Mouse (Mus musculus): ENCODE results near the gene Emc8. TPM values are rescaled to one million over a fixed set of nuclear protein-coding genes. Genes with fewer than 3 reads are reported as not detected.
A peak's percentile ranks its signal among the peaks of the same experiment; 100 is the strongest.

Gene Emc8
- total and polyA plus RNA-seq, 2 experiments from 2014 or later = 45.4 to 134 TPM

- Histone ChIP-seq H3K27ac (ENCODE audit: low read depth) (no peak overlapping the region), H3K4me3 (ENCODE audit: low read depth, low read length) (no peak overlapping the region)
- TF ChIP-seq CTCF (IDR thresholded peaks at IDR 0.05; ENCODE audit: low read depth) (no peak), EP300 (IDR thresholded peaks at IDR 0.05; ENCODE audit: low read depth) (no peak)
Measured at GRCm38 (mm10) chr8:120693861-120694493, 25.6 kb upstream of the Emc8 start.

GRCm38 (mm10) chr8:120692934-120693333 is 24.6 kb upstream of the Emc8 start:
- no peak overlapping the region for H3K4me2 ChIP-seq (ENCODE audit: low read depth, low read length)
- 69% methylated on average over 4 of the region's 4 CpGs for WGBS
- no peak overlapping the region for H3K9ac ChIP-seq (replicated peaks; ENCODE audit: low read depth, low read length)
- H3K27ac ChIP-seq (ENCODE audit: low read depth) = no peak overlapping the region
- DNase-seq (ENCODE audit: low spot score) (no peak), ATAC-seq (ENCODE audit: insufficient read depth, low read depth) (no peak)
- peaks cover 7% of the 10 kb centered on the region; the same call in 1 of the 2 replicates for H3K4me1 ChIP-seq (ENCODE audit: control insufficient read depth, insufficient read depth)
- TF ChIP-seq EP300 (IDR thresholded peaks at IDR 0.05; ENCODE audit: low read depth) (no peak), CTCF (IDR thresholded peaks at IDR 0.05; ENCODE audit: low read depth) (no peak)
- no peak overlapping the region for H3K4me3 ChIP-seq (ENCODE audit: low read depth, low read length)
- no peaks in the 10 kb centered on the region for H3K36me3 ChIP-seq (replicated peaks; ENCODE audit: control insufficient read depth, insufficient read depth, low read length)
- no peaks in the 10 kb centered on the region for H3K9me3 ChIP-seq (replicated peaks; ENCODE audit: control insufficient read depth, low read length)
- H3K27me3 ChIP-seq (ENCODE audit: control insufficient read depth, insufficient read depth, low read length) = peaks cover 9% of the 10 kb centered on the region; the same call in 1 of the 2 replicates

More at GRCm38 (mm10) chr8:120693861-120694493, 25.6 kb upstream of the Emc8 start:
- H3K4me2 ChIP-seq (ENCODE audit: low read depth, low read length) = peak overlapping the region; percentile 7; the same call in 1 of the 2 replicates
- no peak overlapping the region for H3K9ac ChIP-seq (replicated peaks; ENCODE audit: low read depth, low read length)
- WGBS = 27% methylated on average over 22 of the region's 22 CpGs
- no peaks in the 10 kb centered on the region for H3K9me3 ChIP-seq (replicated peaks; ENCODE audit: control insufficient read depth, low read length)
- H3K27me3 ChIP-seq (ENCODE audit: control insufficient read depth, insufficient read depth, low read length) = peaks cover 9% of the 10 kb centered on the region; the same call in 1 of the 2 replicates
- ATAC-seq (ENCODE audit: insufficient read depth, low read depth) = peak; percentile 25
- H3K4me1 ChIP-seq (ENCODE audit: control insufficient read depth, insufficient read depth) = peaks cover 7% of the 10 kb centered on the region; the same call in 1 of the 2 replicates
- H3K36me3 ChIP-seq (replicated peaks; ENCODE audit: control insufficient read depth, insufficient read depth, low read length) = no peaks in the 10 kb centered on the region
- DNase-seq (ENCODE audit: low spot score) = no peak

GRCm38 (mm10) chr8:120688511-120688910 is 20.1 kb upstream of the Emc8 start:
- Histone ChIP-seq H3K4me2 (ENCODE audit: low read depth, low read length) (no peak overlapping the region), H3K27me3 (ENCODE audit: control insufficient read depth, insufficient read depth, low read length) (0 out of 2 replicates have a peak, but pooled peaks cover 3% of the 10 kb centered on the region), H3K4me1 (ENCODE audit: control insufficient read depth, insufficient read depth) (no peaks in the 10 kb centered on the region), H3K36me3 (replicated peaks; ENCODE audit: control insufficient read depth, insufficient read depth, low read length) (no peaks in the 10 kb centered on the region), H3K9ac (replicated peaks; ENCODE audit: low read depth, low read length) (no peak overlapping the region), H3K27ac (ENCODE audit: low read depth) (no peak overlapping the region), H3K9me3 (replicated peaks; ENCODE audit: control insufficient read depth, low read length) (no peaks in the 10 kb centered on the region), H3K4me3 (ENCODE audit: low read depth, low read length) (no peak overlapping the region)
- ATAC-seq (ENCODE audit: insufficient read depth, low read depth) (no peak), DNase-seq (ENCODE audit: low spot score) (no peak)
- TF ChIP-seq EP300 (IDR thresholded peaks at IDR 0.05; ENCODE audit: low read depth) (no peak), CTCF (IDR thresholded peaks at IDR 0.05; ENCODE audit: low read depth) (no peak)
- 82% methylated on average over 7 of the region's 7 CpGs for WGBS

- Histone ChIP-seq H3K27ac (ENCODE audit: low read depth) (no peak overlapping the region), H3K4me3 (ENCODE audit: low read depth, low read length) (no peak overlapping the region), H3K9ac (replicated peaks; ENCODE audit: low read depth, low read length) (no peak overlapping the region), H3K4me2 (ENCODE audit: low read depth, low read length) (no peak overlapping the region), H3K27me3 (ENCODE audit: control insufficient read depth, insufficient read depth, low read length) (0 out of 2 replicates have a peak, but pooled peaks cover 3% of the 10 kb centered on the region), H3K36me3 (replicated peaks; ENCODE audit: control insufficient read depth, insufficient read depth, low read length) (no peaks in the 10 kb centered on the region), H3K4me1 (ENCODE audit: control insufficient read depth, insufficient read depth) (no peaks in the 10 kb centered on the region), H3K9me3 (replicated peaks; ENCODE audit: control insufficient read depth, low read length) (no peaks in the 10 kb centered on the region)
- DNase-seq (ENCODE audit: low spot score) (no peak), ATAC-seq (ENCODE audit: insufficient read depth, low read depth) (no peak)
- WGBS = 54% methylated on average over 8 of the region's 8 CpGs
- TF ChIP-seq CTCF (IDR thresholded peaks at IDR 0.05; ENCODE audit: low read depth) (no peak), EP300 (IDR thresholded peaks at IDR 0.05; ENCODE audit: low read depth) (no peak)
Measured at GRCm38 (mm10) chr8:120687786-120688185, 19.4 kb upstream of the Emc8 start.

GRCm38 (mm10) chr8:120686576-120686975 is 18.2 kb upstream of the Emc8 start:
- TF ChIP-seq EP300 (IDR thresholded peaks at IDR 0.05; ENCODE audit: low read depth) = no peak
- TF ChIP-seq CTCF (IDR thresholded peaks at IDR 0.05; ENCODE audit: low read depth) = no peak
- Histone ChIP-seq H3K36me3 (replicated peaks; ENCODE audit: control insufficient read depth, insufficient read depth, low read length) (no peaks in the 10 kb centered on the region), H3K4me3 (ENCODE audit: low read depth, low read length) (no peak overlapping the region), H3K4me2 (ENCODE audit: low read depth, low read length) (no peak overlapping the region), H3K27me3 (ENCODE audit: control insufficient read depth, insufficient read depth, low read length) (0 out of 2 replicates have a peak, but pooled peaks cover 3% of the 10 kb centered on the region), H3K9ac (replicated peaks; ENCODE audit: low read depth, low read length) (no peak overlapping the region), H3K4me1 (ENCODE audit: control insufficient read depth, insufficient read depth) (no peaks in the 10 kb centered on the region), H3K9me3 (replicated peaks; ENCODE audit: control insufficient read depth, low read length) (no peaks in the 10 kb centered on the region), H3K27ac (ENCODE audit: low read depth) (no peak overlapping the region)
- WGBS = 77% methylated on average over 5 of the region's 5 CpGs
- ATAC-seq (ENCODE audit: insufficient read depth, low read depth) = no peak
- DNase-seq (ENCODE audit: low spot score) = no peak

Measured in heart, postnatal 0 days (tissue).